Mouse (Mus musculus): Measurements from ENCODE around the gene Zfp599.
A peak's percentile ranks its signal among the peaks of the same experiment; 100 is the strongest.
"Not testable (repeated sequence)": the region's sequence is repeated elsewhere in the genome, so short reads cannot be mapped to it uniquely, and the experiment has no call there.

Gene Zfp599

GRCm38 (mm10) chr9:22259184-22260091 lies at the start of gene Zfp599:
Zfp599 (minus strand) TSS chr9:22259895.
- DNase-seq, result peak; percentile 74

DNA sequence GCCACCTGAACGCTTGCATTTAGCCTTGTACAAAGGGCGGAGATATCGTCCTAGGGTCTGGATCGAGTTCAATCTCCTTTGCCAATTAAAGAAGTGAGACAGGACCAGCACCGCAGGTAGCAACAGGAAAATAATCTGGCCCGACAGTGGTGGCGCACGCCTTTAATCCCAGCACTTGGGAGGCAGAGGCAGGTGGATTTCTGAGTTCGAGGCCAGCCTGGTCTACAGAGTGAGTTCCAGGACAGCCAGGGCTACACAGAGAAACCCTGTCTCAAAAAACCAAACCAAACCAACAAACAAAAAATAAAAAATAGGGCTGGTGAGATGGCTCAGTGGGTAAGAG lies 48.2 kb upstream of the Zfp599 start:
- not testable (repeated sequence) for DNase-seq

DNA sequence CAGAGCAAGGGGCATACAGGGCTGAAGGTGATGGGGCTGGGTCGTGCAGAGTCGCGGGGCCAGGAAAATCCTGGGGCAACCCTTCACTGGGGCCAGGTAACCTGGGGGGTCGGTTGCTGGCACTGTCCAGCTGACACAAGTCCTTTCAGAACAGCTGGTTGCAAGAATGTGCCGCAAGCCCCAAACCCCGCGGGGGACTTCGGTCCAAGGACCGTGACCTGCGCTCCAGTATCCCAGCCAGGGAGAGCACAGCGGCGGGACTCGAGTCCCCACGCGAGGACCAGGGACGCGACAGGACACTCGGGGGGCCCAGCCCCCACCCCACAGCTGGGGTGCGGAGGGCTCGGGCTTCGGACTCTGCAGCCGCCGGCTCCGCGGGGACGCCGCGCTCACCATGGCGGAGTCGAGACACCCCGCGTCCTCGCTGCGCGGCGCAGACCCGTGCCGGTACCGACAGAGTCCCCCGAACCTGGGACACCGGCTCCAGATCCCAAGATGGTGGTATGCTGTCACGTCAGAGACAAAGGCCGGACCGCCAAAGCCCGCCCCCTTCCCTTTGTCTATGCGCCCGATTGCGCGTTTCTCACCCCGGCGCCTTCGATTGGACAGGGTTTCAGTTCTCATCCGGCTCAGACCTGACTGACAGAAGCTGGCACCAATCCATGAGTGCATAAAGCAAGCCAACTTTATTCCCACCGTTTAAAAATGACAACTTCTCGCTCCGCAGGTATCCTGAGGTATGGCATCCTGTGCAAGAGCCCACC lies 47.6 kb upstream of the Zfp599 start, which contains the start of gene Zfp810:
Gene Zfp810, minus strand, starts transcription at position 493 of the 764 bp plus-strand sequence.
- peak; percentile 90 for DNase-seq

DNA sequence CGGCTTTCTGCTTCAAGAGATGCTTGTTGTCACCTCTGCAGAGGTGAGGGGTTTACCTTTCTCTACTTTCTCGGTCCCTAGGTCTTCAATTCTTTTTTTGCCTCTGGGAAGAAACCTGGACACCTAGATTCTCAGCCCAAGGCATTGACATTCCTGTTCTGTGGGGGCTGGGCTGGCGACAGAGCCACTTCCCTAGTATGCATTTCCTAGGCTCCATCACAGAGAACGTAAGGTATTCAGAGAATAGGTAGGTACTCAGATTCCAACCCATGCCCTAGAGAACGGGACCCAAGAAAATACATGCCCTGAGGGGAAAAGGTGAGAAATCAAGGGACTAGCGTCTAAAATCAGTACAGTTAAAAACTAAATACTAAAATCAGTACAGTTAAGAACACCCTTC lies 47.0 kb upstream of the Zfp599 start:
- no peak for DNase-seq

DNA sequence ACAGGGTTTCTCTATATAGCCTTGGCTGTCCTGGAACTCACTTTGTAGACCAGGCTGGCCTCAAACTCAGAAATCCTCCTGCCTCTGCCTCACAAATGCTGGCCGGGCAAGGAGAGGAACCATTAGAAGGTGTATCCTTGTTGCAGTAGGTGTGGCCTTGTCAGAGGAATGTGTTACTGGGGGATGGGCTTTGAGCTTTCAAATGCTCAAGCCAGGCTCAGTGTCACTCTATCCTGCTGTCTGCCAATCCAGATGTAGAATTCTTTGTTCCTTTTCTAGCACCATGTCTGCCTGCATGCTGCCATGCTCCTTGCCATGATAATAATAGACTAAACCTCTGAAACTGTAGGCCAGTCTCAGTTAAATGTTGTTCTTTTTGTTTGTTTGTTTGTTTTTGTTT lies 42.5 kb upstream of the Zfp599 start:
- no peak for DNase-seq

DNA sequence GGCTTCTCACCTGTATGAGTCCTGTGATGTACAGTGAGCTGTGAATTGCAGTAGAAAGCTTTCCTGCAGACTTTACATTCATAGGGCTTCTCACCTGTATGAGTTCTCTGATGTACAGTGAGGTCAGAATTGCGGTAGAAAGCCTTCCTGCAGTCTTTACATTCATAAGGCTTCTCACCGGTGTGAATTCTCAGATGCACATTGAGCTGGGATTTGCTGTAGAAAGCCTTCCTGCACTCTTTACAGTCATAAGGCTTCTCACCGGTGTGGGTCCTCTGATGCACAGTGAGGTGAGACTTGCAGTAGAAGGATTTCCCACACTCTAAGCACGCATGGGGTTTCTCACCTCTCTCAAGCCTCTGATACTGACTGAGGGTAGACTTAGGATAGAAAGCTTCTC lies 19.0 kb upstream of the Zfp599 start:
- DNase-seq, result no peak

DNA sequence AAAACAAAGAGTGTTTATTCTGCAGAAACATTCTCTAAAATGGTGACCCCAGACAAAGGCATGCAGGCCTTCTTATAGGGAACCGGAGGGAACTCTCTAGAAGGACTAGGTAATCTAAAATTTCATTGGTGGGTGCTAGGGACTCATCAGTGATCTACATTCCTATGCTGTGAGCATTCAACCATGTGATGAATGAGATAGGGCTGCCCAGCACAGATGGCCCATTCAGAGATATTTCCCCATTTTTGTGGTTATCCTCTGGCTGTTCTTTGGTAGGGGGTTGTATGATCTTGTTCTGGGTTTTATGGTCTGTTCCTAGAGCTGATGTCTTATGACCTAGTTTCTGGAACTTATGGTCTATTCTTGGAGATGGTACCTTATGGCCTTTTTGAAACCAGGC lies 9.2 kb upstream of the Zfp599 start:
- no peak for DNase-seq

DNA sequence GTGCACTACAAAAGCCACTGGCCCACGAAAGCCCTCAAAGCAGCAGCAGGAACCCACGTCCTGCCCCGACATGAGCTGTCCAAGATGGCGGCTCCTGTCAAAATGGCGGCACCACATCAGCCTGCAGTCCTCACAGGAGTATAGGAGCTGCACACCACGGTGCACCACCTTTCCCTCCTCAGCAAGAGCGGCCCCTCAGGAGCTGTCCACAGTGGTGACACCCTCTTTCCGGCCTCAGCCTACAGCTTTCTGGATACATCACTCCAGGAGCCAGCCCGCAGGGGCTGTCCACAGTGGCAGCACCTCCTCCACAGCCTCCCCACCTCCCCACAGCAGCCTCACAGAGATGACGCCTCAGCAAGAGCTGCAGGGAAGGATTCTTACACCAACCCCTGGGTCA lies 2.9 kb upstream of the Zfp599 start:
- no peak for DNase-seq

DNA sequence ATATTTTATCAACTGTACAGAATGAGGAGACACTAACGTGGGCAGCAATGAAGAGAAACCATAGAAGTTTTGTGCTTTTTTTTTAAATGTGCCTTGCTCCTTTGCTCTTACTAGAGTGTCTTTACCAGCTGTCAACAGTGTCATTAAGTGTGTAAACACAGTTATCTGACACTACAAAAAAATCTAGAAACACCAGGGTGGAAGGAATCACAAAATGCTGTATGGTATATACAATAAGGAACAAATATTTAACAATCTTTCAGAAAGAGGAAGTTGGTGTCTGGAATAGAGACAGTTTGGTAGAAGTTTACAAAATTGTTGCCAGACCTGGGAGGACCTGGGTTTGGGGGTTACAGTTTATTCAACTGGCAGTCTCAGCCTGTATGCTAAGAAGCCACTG lies 1.9 kb upstream of the Zfp599 start:
- DNase-seq, result no peak

DNA sequence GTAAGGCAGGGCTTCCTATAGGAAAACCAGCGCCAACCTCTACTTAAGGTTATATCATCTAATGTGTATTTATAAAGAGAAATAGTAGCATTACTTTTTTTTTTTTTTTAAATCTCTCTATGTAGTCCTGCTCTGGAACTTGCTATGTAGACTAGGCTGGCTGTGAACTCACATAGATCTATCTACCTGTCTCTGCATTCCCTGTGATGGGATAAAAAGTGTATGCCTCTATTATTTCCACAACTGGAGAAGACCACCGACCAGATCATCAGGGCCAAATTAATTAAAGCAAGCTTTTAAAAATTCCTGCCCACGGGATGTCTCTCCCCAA lies 362 bp upstream of the Zfp599 start:
- DNase-seq, result no peak

DNA sequence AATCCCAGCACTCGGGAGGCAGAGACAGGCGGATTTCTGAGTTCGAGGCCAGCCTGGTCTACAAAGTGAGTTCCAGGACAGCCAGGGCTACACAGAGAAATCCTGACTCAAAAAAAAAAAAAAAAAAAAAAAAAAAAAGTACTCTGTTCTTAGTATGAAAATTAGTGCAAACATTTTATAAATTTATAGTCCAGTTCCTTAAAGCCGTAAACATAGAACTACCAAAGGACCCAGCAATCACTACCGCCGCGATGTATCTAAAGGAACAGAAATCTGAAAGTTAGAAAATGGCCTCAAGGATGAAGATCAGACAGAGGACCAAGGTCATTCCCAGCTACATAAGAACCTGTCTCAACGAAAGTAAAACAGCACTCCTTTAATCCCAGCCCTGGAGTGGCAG lies 911 bp downstream of the Zfp599 start:
- no peak for DNase-seq

DNA sequence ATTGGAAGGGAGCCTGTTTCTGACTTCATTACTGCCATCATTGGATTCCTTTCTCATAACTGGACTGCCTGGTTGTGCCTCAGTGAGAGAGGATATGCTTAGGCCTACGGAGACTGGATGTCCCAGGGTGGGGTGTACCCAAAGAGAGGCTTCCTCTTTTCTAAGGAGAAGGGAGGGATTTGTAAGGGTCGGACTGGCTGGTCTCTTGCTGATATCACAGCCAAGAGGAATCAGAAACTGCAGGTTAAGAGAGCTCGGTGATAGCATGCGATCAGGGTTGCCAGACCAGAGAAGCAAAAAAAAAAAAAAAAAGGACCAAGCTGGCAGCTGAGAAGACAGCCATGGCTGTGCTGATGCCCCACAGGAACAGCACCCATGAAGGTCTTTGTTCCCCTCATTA lies 3.1 kb downstream of the Zfp599 start:
- DNase-seq, result no peak

GRCm38 (mm10) chr9:22244242-22244641 lies 15.5 kb downstream of the Zfp599 start:
- no peak for DNase-seq

DNA sequence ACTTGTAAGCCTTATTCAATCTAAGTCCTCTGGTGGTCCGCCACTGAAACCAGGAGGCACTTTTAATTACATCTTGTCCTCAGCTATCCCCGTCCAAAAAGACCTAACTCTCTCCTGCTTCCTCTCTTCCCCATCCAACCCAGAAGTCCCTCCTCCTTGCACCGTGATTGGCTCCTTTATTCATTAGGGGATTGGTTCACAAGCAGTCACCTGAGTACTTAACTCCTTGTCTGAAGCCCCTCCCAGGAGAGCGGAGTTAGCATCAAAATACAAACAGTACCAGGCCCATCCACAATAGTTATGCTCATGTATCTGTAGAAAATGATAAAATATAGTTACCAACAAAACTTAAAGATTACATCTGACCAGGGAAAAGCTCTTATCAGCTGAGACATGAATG lies 19.7 kb downstream of the Zfp599 start:
- DNase-seq, result no peak

GRCm38 (mm10) chr9:22230556-22230955 lies 29.1 kb downstream of the Zfp599 start:
- no peak for DNase-seq

DNA sequence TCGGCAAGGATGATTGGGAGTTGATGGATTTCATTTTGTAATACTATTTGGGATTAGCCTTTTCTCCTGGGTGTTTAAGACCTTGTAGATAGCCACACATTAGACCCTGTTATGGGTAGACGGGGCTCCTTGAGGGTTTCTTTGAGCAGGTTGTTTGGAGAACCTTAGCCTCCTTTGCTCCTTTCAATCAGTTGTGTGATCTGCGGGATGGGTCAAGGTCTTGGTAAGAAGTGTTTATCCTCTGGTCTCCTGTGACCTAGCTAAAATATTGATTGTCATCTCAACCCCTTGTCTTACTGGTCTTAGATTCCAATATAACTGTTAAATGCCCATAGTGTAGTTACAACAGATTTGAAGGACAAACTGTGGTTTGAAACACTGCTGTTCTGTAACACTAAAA lies 29.6 kb downstream of the Zfp599 start:
- no peak for DNase-seq

DNA sequence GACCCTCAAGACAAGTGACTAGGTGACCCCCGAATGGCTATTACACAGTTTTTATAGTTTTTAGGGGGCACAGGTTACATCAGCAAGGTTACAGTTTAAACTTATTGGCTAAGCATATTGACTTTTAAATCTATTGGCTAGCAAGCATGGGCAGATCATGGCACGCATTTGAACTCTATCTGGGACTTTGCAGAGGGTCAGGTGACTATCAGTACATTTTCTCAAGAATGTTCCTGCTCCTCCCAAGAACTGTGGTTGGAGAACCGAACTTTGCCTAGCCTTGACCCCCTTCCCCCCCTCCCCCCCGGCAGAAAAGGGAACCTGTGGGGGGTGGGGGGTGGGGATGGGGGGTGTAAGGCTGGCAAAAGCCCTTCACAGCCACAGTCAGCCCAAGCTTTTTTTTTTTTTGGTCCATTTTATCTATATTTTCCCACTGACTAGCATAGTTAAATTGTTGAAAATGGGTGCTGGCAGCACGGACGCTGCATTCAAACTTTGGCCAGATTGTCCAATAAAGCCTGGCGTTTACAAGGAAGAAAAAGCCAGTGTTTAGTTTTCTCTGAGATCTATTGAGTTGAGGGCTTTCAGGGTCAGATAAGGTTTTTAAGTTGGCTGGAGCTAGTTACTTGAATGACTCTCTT lies 30.2 kb downstream of the Zfp599 start:
- no peak for DNase-seq

DNA sequence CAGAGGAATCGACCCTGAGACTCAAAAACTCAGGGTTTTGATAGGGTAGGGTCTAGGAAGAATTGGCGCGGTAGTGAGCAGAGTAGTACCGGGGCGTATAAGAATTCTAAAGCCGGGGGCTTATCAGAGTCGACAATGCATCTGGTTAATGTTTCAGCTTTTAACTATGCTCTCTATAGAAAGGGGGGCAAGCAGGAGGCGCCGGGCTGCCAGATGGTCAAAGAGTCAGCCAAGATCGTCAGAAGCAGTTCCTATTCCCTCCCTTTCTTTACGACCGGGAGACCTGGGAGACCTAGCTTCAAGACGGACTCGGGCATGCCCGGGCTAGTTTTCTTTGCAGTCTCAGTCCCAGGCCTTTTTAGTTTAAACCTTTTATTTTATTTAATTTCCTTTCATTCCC lies 32.8 kb downstream of the Zfp599 start:
- no peak for DNase-seq

- DNase-seq, result not testable (repeated sequence)
These were observed 33.4 kb downstream of the Zfp599 start for GRCm38 (mm10) chr9:22226389-22226673.

GRCm38 (mm10) chr9:22225581-22226388 lies 33.9 kb downstream of the Zfp599 start, which contains the start of gene Zfp809:
Zfp809 (plus strand) TSS chr9:22225714.
- DNase-seq, result peak; percentile 98

- peak; percentile 57 for DNase-seq
These were observed 34.9 kb downstream of the Zfp599 start for GRCm38 (mm10) chr9:22224536-22225503.

GRCm38 (mm10) chr9:22224066-22224465 lies 35.6 kb downstream of the Zfp599 start:
- DNase-seq, result no peak

Data from liver (tissue).